Mouse (Mus musculus): ENCODE measurements around the gene Rnf220. TPM values are rescaled to one million over a fixed set of nuclear protein-coding genes. Genes with fewer than 3 reads are reported as not detected.

The Rnf220 gene
- 78.7 and 86.8 TPM in 2 replicates for total RNA-seq (2012; rRNA removed)
- total RNA-seq (2014; rRNA removed), result 64.4 and 67.2 TPM in 2 replicates
- 117 and 122 TPM in 2 replicates for polyA plus RNA-seq (2012; ENCODE audit: insufficient read length, low read depth)

DNA sequence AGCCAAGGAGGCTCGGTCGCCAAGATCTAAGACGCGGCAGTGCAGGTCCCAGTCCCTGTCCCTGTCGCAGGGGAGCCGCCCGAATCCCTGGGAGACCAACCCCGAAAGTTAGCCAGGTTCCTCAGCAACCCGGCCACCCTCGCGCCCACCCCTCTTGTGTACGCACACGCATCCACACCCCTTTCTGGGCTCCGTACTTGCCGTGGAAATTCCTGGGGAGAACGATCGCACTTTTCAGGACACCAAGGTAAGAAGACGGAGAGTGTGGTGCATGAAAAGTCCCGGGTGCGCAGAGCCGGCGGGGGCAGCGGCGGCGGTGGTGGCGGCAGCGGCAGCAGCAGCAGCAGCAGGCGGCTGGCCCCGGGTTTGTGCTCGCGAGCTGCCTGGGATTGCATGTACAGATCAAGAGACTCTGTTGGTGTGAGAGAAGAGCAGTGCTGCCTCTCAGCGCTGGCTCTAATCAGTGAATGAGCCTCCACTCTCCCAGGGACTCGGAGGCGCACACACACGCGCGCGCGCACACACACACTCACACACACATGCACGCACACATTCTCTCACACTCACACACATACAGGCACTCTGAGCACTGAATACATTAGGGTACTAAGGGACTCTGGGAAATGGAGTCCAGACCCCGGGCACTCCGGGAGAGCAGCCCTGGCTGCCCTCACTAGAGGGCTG is at the start of gene Rnf220:
Rnf220 (minus strand) TSS at position 571 of the 684 bp plus-strand sequence.
- Histone ChIP-seq H3K4me1 (ENCODE audit: control insufficient read depth in 1 of 2, insufficient read depth in 2 of 2) (no peaks in the 10 kb centered on the region; a peak in 1 of 4 replicates), H3K4me3 (replicated peaks in 1 of 3; ENCODE audit: low read depth in 2 of 3, low read length in 2 of 3, poor library complexity in 1 of 3) (no peak within 1 kb of the TSS), H3K9me3 (replicated peaks; ENCODE audit: low read length) (peaks cover 31% of the 10 kb centered on the region), H3K27ac (ENCODE audit: insufficient read depth, low read depth) (no peak within 1 kb of the TSS), H3K4me2 (ENCODE audit: insufficient read depth, low read depth, poor library complexity, severe bottlenecking) (no peak within 1 kb of the TSS), H3K36me3 (replicated peaks in 1 of 2; ENCODE audit: control insufficient read depth in 1 of 2, insufficient read depth in 1 of 2, low read length in 1 of 2) (no peaks in the 10 kb centered on the region), H3K27me3 (replicated peaks) (no peaks in the 10 kb centered on the region), H3K79me2 (replicated peaks; ENCODE audit: control insufficient read depth, extremely low read depth, insufficient read depth, poor library complexity, severe bottlenecking) (no peaks in the 10 kb centered on the region), H3K9ac (ENCODE audit: insufficient read depth, low read depth) (no peak within 1 kb of the TSS)
- DNase-seq (ENCODE audit: extremely low read depth), result no peak
- in situ Hi-C loops (cut with MboI; ENCODE audit: low pct_ligation_motif_present, low pct_unique_long_range_greater_than_20kb, low sequenced_read_pairs), result no loop called here
- dilution Hi-C loops (cut with MboI; ENCODE audit: extremely low pct_ligation_motif_present, extremely low pct_unique_long_range_greater_than_20kb, low sequenced_read_pairs), result no loop called here
- TF ChIP-seq HCFC1 (IDR thresholded peaks at IDR 0.05; ENCODE audit: low read depth, low read length) (no peak), RCOR1 (conservative IDR thresholded peaks at IDR 0.05; ENCODE audit: low read depth, low read length) (no peak), CHD1 (IDR thresholded peaks at IDR 0.05; ENCODE audit: low read depth, low read length) (no peak), USF1 (IDR thresholded peaks at IDR 0.05; ENCODE audit: low read depth, low read length) (no peak), SMC3 (IDR thresholded peaks at IDR 0.05; ENCODE audit: low read depth, low read length) (no peak), ZMIZ1 (IDR thresholded peaks at IDR 0.05; ENCODE audit: low read depth, low read length) (no peak), PAX5 (IDR thresholded peaks at IDR 0.05; ENCODE audit: low read length) (no peak), UBTF (IDR thresholded peaks at IDR 0.05; ENCODE audit: low read depth, low read length) (no peak), RAD21 (IDR thresholded peaks at IDR 0.05; ENCODE audit: low read depth, low read length) (no peak), CHD2 (IDR thresholded peaks at IDR 0.05; ENCODE audit: low read length) (no peak), GABPA (IDR thresholded peaks at IDR 0.05; ENCODE audit: insufficient replicate concordance, low read depth, low read length) (no peak), POLR2AphosphoS2 (IDR thresholded peaks at IDR 0.05; ENCODE audit: low read depth, low read length) (no peak), MAFK (IDR thresholded peaks at IDR 0.05; ENCODE audit: insufficient replicate concordance, low read length) (no peak), ETS1 (conservative IDR thresholded peaks at IDR 0.05; ENCODE audit: low read depth, low read length) (no peak)

DNA sequence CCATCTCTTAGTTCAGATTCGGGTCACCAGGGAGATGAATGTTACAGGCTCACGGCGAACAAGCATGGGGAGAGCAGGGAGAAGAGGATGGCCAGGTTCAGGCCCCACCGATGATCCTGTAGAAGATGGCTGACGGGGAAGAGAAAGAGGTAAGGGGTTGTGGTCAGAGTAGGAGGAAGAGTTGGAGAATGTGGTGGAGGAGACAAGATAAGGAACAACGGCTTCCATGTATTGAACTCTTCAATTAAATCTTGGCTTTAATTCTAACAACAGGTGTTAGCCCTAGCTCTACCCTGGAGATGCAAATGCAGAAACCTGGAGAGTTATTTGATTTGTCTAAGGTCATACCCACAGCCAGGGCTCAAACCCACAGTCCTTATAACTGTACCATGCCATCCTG is 49.8 kb upstream of the Rnf220 start:
- Histone ChIP-seq H3K79me2 (replicated peaks; ENCODE audit: control insufficient read depth, extremely low read depth, insufficient read depth, poor library complexity, severe bottlenecking) (no peaks in the 10 kb centered on the region), H3K27me3 (replicated peaks) (no peaks in the 10 kb centered on the region), H3K9ac (ENCODE audit: insufficient read depth, low read depth) (no peak overlapping the region), H3K4me1 (ENCODE audit: control insufficient read depth in 1 of 2, insufficient read depth in 2 of 2) (peaks cover 11 to 46% of the 10 kb centered on the region in 2 experiments; a peak in 3 of 4 replicates), H3K4me2 (ENCODE audit: insufficient read depth, low read depth, poor library complexity, severe bottlenecking) (no peak overlapping the region), H3K36me3 (replicated peaks in 1 of 2; ENCODE audit: control insufficient read depth in 1 of 2, insufficient read depth in 1 of 2, low read length in 1 of 2) (no peaks in the 10 kb centered on the region), H3K27ac (ENCODE audit: insufficient read depth, low read depth) (no peak overlapping the region), H3K9me3 (replicated peaks; ENCODE audit: low read length) (no peaks in the 10 kb centered on the region), H3K4me3 (replicated peaks in 1 of 3; ENCODE audit: low read depth in 2 of 3, low read length in 2 of 3, poor library complexity in 1 of 3) (no peak overlapping the region)
- dilution Hi-C loops (cut with MboI; ENCODE audit: extremely low pct_ligation_motif_present, extremely low pct_unique_long_range_greater_than_20kb, low sequenced_read_pairs) (no loop called here), in situ Hi-C loops (cut with MboI; ENCODE audit: low pct_ligation_motif_present, low pct_unique_long_range_greater_than_20kb, low sequenced_read_pairs) (no loop called here)
- no peak for DNase-seq (ENCODE audit: extremely low read depth)
- TF ChIP-seq EP300 (IDR thresholded peaks at IDR 0.05; ENCODE audit: low read length) (no peak), ZC3H11A (IDR thresholded peaks at IDR 0.05; ENCODE audit: low read depth, low read length) (no peak), RCOR1 (conservative IDR thresholded peaks at IDR 0.05; ENCODE audit: low read depth, low read length) (no peak), MXI1 (IDR thresholded peaks at IDR 0.05; ENCODE audit: low read depth, low read length) (no peak), USF1 (IDR thresholded peaks at IDR 0.05; ENCODE audit: low read depth, low read length) (no peak), MAX (IDR thresholded peaks at IDR 0.05; ENCODE audit: low read length) (no peak), CTCF (conservative IDR thresholded peaks at IDR 0.05 in 1 of 2, IDR thresholded peaks at IDR 0.05 in 1 of 2; ENCODE audit: low read depth in 2 of 2, low read length in 2 of 2) (no peak), ETS1 (conservative IDR thresholded peaks at IDR 0.05; ENCODE audit: low read depth, low read length) (no peak), IRF4 (IDR thresholded peaks at IDR 0.05; ENCODE audit: low read depth, low read length) (no peak), KAT2A (IDR thresholded peaks at IDR 0.05; ENCODE audit: insufficient replicate concordance, low read length) (no peak)

Measured in CH12.LX (cell line).